Mouse (Mus musculus) thymus, adult 2 months (tissue): ENCODE measurements around the gene Papss1. TPM values are rescaled to one million over a fixed set of nuclear protein-coding genes. Genes with fewer than 3 reads are reported as not detected.

Source experiments
- DNase-seq: peaks from one replicate; pipeline ENCODE4 v3.0.0; 2021
- H3K27ac ChIP-seq: fragments of 200-500 bp; 2 replicates; pipeline ENCODE4 v1.5.1; 2012; ENCODE audit warnings: low read length, control low read depth; ENCODE audit not compliant: control insufficient read depth, insufficient read depth
- H3K27me3 ChIP-seq: fragments of 200-500 bp; 2 replicates; pipeline ENCODE4 v1.6.1; 2012; ENCODE audit warnings: mild to moderate bottlenecking, low read length, moderate library complexity, mixed read lengths; ENCODE audit not compliant: control insufficient read depth, insufficient read depth
- H3K36me3 ChIP-seq: fragments of 200-500 bp; 2 replicates; pipeline ENCODE4 v1.6.1; 2012; ENCODE audit warnings: mild to moderate bottlenecking, low read length, moderate library complexity; ENCODE audit not compliant: control insufficient read depth, insufficient read depth
- H3K4me1 ChIP-seq: fragments of 200-500 bp; replicated peaks from 2 replicates; pipeline ENCODE4 v1.6.1; 2012; ENCODE audit warnings: low read length; ENCODE audit not compliant: control insufficient read depth, insufficient read depth
- H3K4me3 ChIP-seq: fragments of 200-500 bp; 2 replicates; pipeline ENCODE4 v1.5.1; 2012; ENCODE audit warnings: mild to moderate bottlenecking, low read length, control low read depth, moderate library complexity; ENCODE audit not compliant: control insufficient read depth, insufficient read depth
- CTCF ChIP-seq: fragments of 200-500 bp; IDR thresholded peaks from 2 replicates; pipeline ENCODE4 v1.5.1; 2012; ENCODE audit warnings: mild to moderate bottlenecking, control low read depth, low read length, moderate library complexity, borderline replicate concordance; ENCODE audit not compliant: control insufficient read depth, poor library complexity, insufficient read depth; ENCODE audit errors: extremely low read depth
- POLR2A ChIP-seq: fragments of 200-500 bp; IDR thresholded peaks from 2 replicates; pipeline ENCODE4 v1.6.1; 2012; ENCODE audit warnings: mild to moderate bottlenecking, low read length, control low read depth, moderate library complexity; ENCODE audit not compliant: control insufficient read depth, poor library complexity, insufficient read depth; ENCODE audit errors: extremely low read depth
- WGBS: fragments of 180-500 bp; shearing (Covaris S2); methylation state at CpG from one replicate; pipeline ENCODE4 v1.1.7; 2018; 5-methylcytosine and 5-hydroxymethylcytosine counted together
- polyA plus RNA-seq: library from polyadenylated mRNA; depleted of rRNA; stranded (reverse); fragments of >200 nt; gene quantifications from 2 replicates; pipeline ENCODE4 v1.2.3, GENCODE M21; 2012

Gene Papss1
- polyA plus RNA-seq, 1 experiment = 29.6 TPM

- H3K4me1 ChIP-seq = no peaks in the 10 kb centered on the region
- H3K27ac ChIP-seq = no peak overlapping the region
- H3K27me3 ChIP-seq = no peaks in the 10 kb centered on the region
- no peaks in the 10 kb centered on the region for H3K36me3 ChIP-seq
- DNase-seq = no peak
- TF ChIP-seq POLR2A (no peak), CTCF (no peak)
- no peak overlapping the region for H3K4me3 ChIP-seq
Observed at GRCm38 (mm10) chr3:131555771-131556170, 8.8 kb upstream of the Papss1 start.

DNA sequence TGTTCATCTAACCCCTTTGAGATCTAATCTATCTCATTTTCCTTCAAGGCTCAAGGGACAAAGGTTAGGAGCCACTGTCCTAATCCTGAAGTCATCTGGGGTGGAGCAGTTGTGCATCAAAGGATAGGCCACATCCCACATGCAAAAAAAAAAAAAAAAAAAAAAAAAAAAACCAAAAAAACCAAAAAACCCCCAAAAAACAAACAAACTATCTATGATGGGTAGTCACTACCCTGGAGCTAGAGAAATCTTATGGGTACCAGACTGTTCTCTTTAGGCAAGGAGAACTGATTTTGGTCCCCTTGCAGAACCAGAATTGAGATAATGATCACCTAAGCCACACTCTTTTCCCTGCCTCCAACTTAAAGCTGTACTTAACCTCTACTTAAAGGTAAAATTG, 3.0 kb upstream of the Papss1 start:
- H3K4me3 ChIP-seq = no peak overlapping the region
- H3K36me3 ChIP-seq = no peaks in the 10 kb centered on the region
- DNase-seq = no peak
- H3K27me3 ChIP-seq = no peaks in the 10 kb centered on the region
- no peak overlapping the region for H3K27ac ChIP-seq
- H3K4me1 ChIP-seq = peaks cover 4% of the 10 kb centered on the region; the same call in 1 of the 2 replicates
- TF ChIP-seq POLR2A (no peak), CTCF (no peak)

GRCm38 (mm10) chr3:131565257-131565610, 666 bp downstream of the Papss1 start:
- TF ChIP-seq CTCF = no peak
- no peak for TF ChIP-seq POLR2A
- no peak overlapping the region for H3K27ac ChIP-seq
- 7% methylated on average over 9 of the region's 9 CpGs for WGBS
- H3K4me3 ChIP-seq = peak overlapping the region; percentile 74
- H3K4me1 ChIP-seq = peaks cover 7% of the 10 kb centered on the region
- no peaks in the 10 kb centered on the region for H3K27me3 ChIP-seq
- H3K36me3 ChIP-seq = no peaks in the 10 kb centered on the region
- no peak for DNase-seq

DNA sequence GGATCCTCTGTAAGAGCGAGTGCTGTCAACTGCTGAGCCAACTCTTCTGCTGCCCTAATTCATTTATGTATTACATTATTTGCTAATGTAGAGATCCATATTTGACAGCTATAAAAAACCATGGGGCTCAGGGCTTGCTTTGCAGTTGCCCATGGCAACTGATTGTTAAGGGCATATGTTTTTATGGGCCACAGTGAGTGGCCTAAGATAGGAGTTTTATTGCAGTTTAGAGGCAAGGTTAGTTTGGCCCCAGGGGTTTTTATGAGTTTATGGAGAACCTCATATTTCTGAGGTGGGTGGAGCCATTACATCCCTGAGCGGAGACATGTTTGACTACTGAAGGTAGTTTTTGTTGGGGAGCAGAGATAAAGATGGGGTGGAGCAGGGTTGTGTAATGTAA, 1.7 kb downstream of the Papss1 start:
- Histone ChIP-seq H3K27me3 (no peaks in the 10 kb centered on the region), H3K4me3 (no peak overlapping the region), H3K27ac (no peak overlapping the region), H3K36me3 (no peaks in the 10 kb centered on the region), H3K4me1 (peaks cover 7% of the 10 kb centered on the region)
- TF ChIP-seq POLR2A (no peak), CTCF (no peak)
- WGBS = 96% methylated on average over 2 of the region's 2 CpGs
- no peak for DNase-seq

GRCm38 (mm10) chr3:131570506-131570905, 5.9 kb downstream of the Papss1 start:
- Histone ChIP-seq H3K4me1 (peaks cover 5% of the 10 kb centered on the region), H3K27ac (no peak overlapping the region), H3K36me3 (no peaks in the 10 kb centered on the region), H3K4me3 (no peak overlapping the region), H3K27me3 (no peaks in the 10 kb centered on the region)
- no peak for DNase-seq
- TF ChIP-seq POLR2A = no peak
- no peak for TF ChIP-seq CTCF
- 9% methylated on average over 1 of the region's 1 CpGs for WGBS

GRCm38 (mm10) chr3:131573555-131573954, 9.0 kb downstream of the Papss1 start:
- Histone ChIP-seq H3K36me3 (no peaks in the 10 kb centered on the region), H3K4me3 (no peak overlapping the region), H3K27ac (no peak overlapping the region), H3K4me1 (peaks cover 4% of the 10 kb centered on the region), H3K27me3 (no peaks in the 10 kb centered on the region)
- WGBS = 97% methylated on average over 3 of the region's 3 CpGs
- TF ChIP-seq CTCF (no peak), POLR2A (no peak)
- DNase-seq = no peak

- Histone ChIP-seq H3K4me1 (no peaks in the 10 kb centered on the region), H3K4me3 (no peak overlapping the region), H3K27ac (no peak overlapping the region), H3K27me3 (no peaks in the 10 kb centered on the region), H3K36me3 (no peaks in the 10 kb centered on the region)
- DNase-seq = no peak
- TF ChIP-seq POLR2A = no peak
- 97% methylated on average over 7 of the region's 7 CpGs for WGBS
Observed at GRCm38 (mm10) chr3:131578434-131579104, 14.0 kb downstream of the Papss1 start.
